Mouse (Mus musculus) left cerebral cortex, adult 9 months (tissue): ENCODE data around the gene Hsd17b13.
A peak's percentile ranks its signal among the peaks of the same experiment; 100 is the strongest.

Experiments
- DNase-seq, 2 experiments: peaks; one replicate each; pipeline ENCODE4 v3.0.0; 2022; ENCODE audit warnings: low spot score in 2 of 2

Gene Hsd17b13

GRCm38 (mm10) chr5:103923755-103924154 is 53.5 kb downstream of the Hsd17b13 start:
- no peak for DNase-seq

- DNase-seq, result no peak
These were observed 54.1 kb downstream of the Hsd17b13 start for GRCm38 (mm10) chr5:103923101-103923500.

DNA sequence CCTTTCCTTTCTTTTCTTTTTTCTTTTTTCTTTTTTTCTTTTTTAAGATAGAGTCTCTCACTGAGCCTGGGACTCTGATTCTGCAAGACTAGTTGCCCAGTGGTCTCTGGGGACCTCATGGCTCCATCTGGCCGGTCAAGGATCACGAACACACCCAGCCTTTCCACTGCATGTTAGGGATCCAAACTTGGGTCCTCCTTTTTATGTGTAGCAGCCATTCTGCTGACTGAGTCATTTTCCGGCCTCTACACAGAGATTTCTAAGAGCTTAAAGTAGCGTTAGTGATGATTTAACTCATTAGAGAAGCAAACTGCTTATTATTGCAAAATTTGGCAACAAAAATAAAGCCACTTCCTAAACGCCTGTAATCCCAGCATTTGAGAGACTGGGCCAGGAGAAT is 54.8 kb downstream of the Hsd17b13 start:
- no peak for DNase-seq

DNA sequence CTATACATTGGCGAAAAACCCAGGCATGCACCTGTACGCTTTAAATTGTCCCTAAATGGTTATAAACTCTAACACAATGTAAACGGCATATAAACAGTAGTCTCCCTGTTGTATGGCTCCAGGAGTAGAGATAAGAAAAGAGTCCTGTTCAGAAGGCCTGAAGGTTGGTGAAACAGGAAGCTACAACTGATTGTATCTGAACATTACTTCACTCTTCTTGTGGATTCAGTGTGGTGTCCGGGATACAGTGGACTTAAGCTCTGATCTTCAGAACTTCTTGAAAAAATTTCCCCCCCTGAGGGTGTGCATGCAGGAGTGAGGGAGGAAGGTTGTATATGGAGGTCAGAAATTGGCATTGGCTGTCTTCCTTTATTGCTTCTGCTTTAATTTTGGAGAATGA is 57.7 kb downstream of the Hsd17b13 start:
- no peak for DNase-seq

DNA sequence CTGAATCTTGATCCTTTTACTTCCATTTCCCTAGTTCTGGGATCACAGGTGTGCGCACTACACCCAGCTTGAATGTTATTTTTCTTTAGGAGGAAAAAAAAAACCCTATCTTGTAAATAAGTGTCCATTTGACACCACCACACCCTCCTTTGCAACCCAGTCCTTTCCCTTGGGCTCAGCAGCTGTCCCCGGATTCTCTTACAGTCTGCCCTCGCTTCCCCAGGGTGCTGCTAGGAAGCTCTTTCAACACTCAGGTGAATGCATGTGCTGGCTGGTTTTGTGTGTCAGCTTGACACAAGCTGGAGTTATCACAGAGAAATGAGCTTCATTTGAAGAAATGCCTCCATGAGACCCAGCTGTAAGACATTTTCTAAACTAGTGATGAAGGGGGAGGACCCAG is 59.0 kb downstream of the Hsd17b13 start:
- no peak for DNase-seq

- no peak for DNase-seq
These were observed 59.8 kb downstream of the Hsd17b13 start for GRCm38 (mm10) chr5:103917357-103917895.

- DNase-seq, result no peak
These were observed 60.4 kb downstream of the Hsd17b13 start for GRCm38 (mm10) chr5:103916595-103917356.

- DNase-seq, result no peak
These were observed 62.6 kb downstream of the Hsd17b13 start for GRCm38 (mm10) chr5:103914335-103915226.

GRCm38 (mm10) chr5:103913150-103913549 is 64.1 kb downstream of the Hsd17b13 start:
- no peak for DNase-seq

- DNase-seq, result no peak
These were observed 65.7 kb downstream of the Hsd17b13 start for GRCm38 (mm10) chr5:103911555-103911954.

DNA sequence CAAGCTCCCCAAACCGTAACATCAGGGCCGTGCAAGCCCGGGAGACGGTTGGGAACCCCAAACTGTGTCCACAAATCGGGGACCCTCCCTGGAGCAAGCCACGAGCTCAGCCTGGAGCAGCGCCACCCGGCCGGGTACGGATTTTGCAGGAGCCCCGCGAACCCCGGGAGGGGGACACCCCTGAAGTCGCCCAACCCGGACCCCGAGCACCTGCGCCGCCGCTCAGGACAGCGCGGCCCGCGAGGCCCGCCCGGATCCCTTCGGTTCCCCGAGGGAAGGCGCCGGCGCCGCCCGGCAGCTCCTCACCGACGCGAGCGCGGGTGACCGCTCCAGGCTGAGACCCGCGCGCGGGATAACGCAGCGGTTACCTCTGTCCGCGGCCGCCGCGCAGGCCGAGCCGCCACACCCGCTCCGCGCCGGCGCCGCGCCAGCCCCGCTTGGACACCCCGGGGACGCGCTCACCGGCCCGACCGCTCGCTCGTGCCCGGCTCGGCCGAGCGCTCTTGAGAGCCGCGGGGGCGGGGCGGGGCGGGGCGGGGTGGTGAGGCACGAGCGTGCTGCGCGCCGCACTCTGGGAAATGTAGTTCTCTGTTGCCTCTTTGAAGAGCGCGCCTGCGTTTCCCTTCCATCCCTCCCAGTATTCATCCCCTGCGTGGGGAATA is 66.3 kb downstream of the Hsd17b13 start, which contains the start of gene Klhl8:
Gene Klhl8, minus strand, starts transcription at position 512 of the 662 bp plus-strand sequence.
- peak; percentile 47 to 78 for DNase-seq

GRCm38 (mm10) chr5:103910156-103910555 is 67.1 kb downstream of the Hsd17b13 start:
- no peak for DNase-seq

DNA sequence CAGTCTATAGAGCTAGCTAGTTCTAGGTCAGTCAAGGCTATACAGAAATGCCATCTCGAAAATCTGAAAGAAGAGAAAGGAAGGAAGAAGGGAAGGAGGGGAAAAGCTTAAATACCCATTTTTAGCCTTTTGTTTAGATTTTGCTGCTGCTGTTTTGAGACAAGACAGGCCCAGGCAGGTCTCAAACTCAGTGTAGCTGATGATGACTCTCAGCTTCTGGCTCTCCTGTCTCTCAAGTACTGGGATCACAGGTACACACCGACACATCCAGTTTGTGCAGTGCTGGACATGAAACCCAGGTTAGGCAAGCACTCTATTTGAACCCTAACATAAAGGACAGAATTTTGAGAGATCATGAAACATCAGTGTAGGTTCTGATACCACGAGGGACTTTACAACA is 67.7 kb downstream of the Hsd17b13 start:
- no peak for DNase-seq

DNA sequence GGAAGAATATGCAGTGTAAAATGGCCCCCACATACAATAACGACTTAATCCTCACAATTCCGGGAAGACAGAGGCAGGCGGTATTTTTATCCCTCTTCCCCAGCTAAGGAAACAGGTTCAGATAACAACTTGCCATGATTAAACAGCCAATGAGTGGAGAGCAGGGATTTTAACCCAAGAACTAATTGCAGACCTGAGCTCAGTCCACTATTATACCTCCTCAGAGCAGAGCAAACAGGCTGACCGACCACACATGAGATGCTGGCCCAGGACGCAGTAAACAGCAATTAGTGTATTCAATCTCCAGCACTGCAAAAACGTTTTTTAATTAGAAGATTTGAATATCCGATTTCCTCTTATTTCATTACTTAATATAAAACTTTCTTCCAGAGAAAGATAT is 68.4 kb downstream of the Hsd17b13 start:
- no peak for DNase-seq

GRCm38 (mm10) chr5:103907844-103908243 is 69.4 kb downstream of the Hsd17b13 start:
- peak in 1 of 2 experiments; percentile 43 for DNase-seq

GRCm38 (mm10) chr5:103906173-103906572 is 71.0 kb downstream of the Hsd17b13 start:
- no peak for DNase-seq
